Mouse (Mus musculus) stomach, embryonic 16.5 days (tissue): ENCODE measurements around the gene Tbc1d8. TPM values are rescaled to one million over a fixed set of nuclear protein-coding genes. Genes with fewer than 3 reads are reported as not detected.

Experiments used
- ATAC-seq: fragments of 200-750 bp; cut with Nextera tagmentation; 2 replicates; pipeline ENCODE4 v1.8.0; 2017; ENCODE audit warnings: moderate number of reproducible peaks, moderate TSS enrichment; ENCODE audit not compliant: insufficient read depth, low FRiP score
- H3K27ac ChIP-seq: fragments of 300-500 bp; sonication (generic); 2 replicates; pipeline ENCODE4 v1.5.1; 2014; ENCODE audit warnings: low read length
- H3K27me3 ChIP-seq: fragments of 300-500 bp; sonication (generic); 2 replicates; pipeline ENCODE4 v1.6.1; 2014; ENCODE audit warnings: low read length, control low read depth, mixed read lengths; ENCODE audit not compliant: control insufficient read depth, insufficient read depth
- H3K36me3 ChIP-seq: fragments of 300-500 bp; sonication (generic); 2 replicates; pipeline ENCODE4 v1.6.1; 2014; ENCODE audit warnings: low read length; ENCODE audit not compliant: control insufficient read depth, insufficient read depth
- H3K4me1 ChIP-seq: fragments of 300-500 bp; sonication (generic); 2 replicates; pipeline ENCODE4 v1.6.1; 2014; ENCODE audit warnings: low read length, control low read depth, mixed read lengths; ENCODE audit not compliant: control insufficient read depth, insufficient read depth
- H3K4me2 ChIP-seq: fragments of 300-500 bp; sonication (generic); 2 replicates; pipeline ENCODE4 v1.6.1; 2014; ENCODE audit warnings: low read depth, low read length, mixed read lengths
- H3K4me3 ChIP-seq: fragments of 300-500 bp; sonication (generic); replicated peaks from 2 replicates; pipeline ENCODE4 v1.5.1; 2014; ENCODE audit warnings: mild to moderate bottlenecking, low read length
- H3K9ac ChIP-seq: fragments of 300-500 bp; sonication (generic); 2 replicates; pipeline ENCODE4 v1.6.1; 2014; ENCODE audit warnings: low read length
- H3K9me3 ChIP-seq: fragments of 300-500 bp; sonication (generic); replicated peaks from 2 replicates; pipeline ENCODE4 v1.6.1; 2016; ENCODE audit warnings: low read length, control low read depth; ENCODE audit not compliant: control insufficient read depth
- WGBS: fragments of 180-500 bp; shearing (Covaris S2); extraction: QIAGEN DNeasy Blood & Tissue Kit; methylation state at CpG from one replicate; pipeline ENCODE4 v1.1.7; 2014; 5-methylcytosine and 5-hydroxymethylcytosine counted together
- polyA plus RNA-seq: library from polyadenylated mRNA; unstranded; fragments of >200 nt; fragmentation: Nextera tagmentation; extraction: Ambion mirVana; gene quantifications from 2 replicates; pipeline ENCODE4 v1.2.1, GENCODE M21; 2015

The Tbc1d8 gene
- polyA plus RNA-seq, 1 experiment from 2014 or later, result 11.6 TPM

GRCm38 (mm10) chr1:39445303-39446050 lies 33.1 kb downstream of the Tbc1d8 start:
- ATAC-seq, result peak; percentile 57
- Histone ChIP-seq H3K27me3 (no peaks in the 10 kb centered on the region), H3K4me2 (peak overlapping the region; percentile 22), H3K36me3 (no peaks in the 10 kb centered on the region), H3K4me3 (no peak overlapping the region), H3K9ac (no peak overlapping the region), H3K4me1 (peaks cover 39% of the 10 kb centered on the region), H3K9me3 (no peaks in the 10 kb centered on the region), H3K27ac (peak overlapping the region; percentile 75)
- 56% methylated on average over 20 of the region's 20 CpGs for WGBS

GRCm38 (mm10) chr1:39443764-39444163 lies 34.8 kb downstream of the Tbc1d8 start:
- no peaks in the 10 kb centered on the region for H3K36me3 ChIP-seq
- H3K9ac ChIP-seq, result no peak overlapping the region
- H3K4me3 ChIP-seq, result no peak overlapping the region
- H3K4me1 ChIP-seq, result peaks cover 26% of the 10 kb centered on the region
- no peaks in the 10 kb centered on the region for H3K27me3 ChIP-seq
- no peak for ATAC-seq
- H3K4me2 ChIP-seq, result no peak overlapping the region
- WGBS, result 43% methylated on average over 8 of the region's 8 CpGs
- H3K27ac ChIP-seq, result peak overlapping the region; percentile 54; the same call in 1 of the 2 replicates
- H3K9me3 ChIP-seq, result no peaks in the 10 kb centered on the region

GRCm38 (mm10) chr1:39441686-39442085 lies 36.9 kb downstream of the Tbc1d8 start:
- no peak overlapping the region for H3K27ac ChIP-seq
- no peak for ATAC-seq
- 63% methylated on average over 6 of the region's 6 CpGs for WGBS

GRCm38 (mm10) chr1:39439661-39440548 lies 38.6 kb downstream of the Tbc1d8 start:
- no peak overlapping the region for H3K27ac ChIP-seq
- no peak overlapping the region for H3K4me2 ChIP-seq
- WGBS, result 55% methylated on average over 12 of the region's 12 CpGs
- H3K9me3 ChIP-seq, result no peaks in the 10 kb centered on the region
- no peaks in the 10 kb centered on the region for H3K27me3 ChIP-seq
- ATAC-seq, result peak; percentile 24; the same call in 1 of the 2 replicates
- no peak overlapping the region for H3K9ac ChIP-seq
- H3K4me3 ChIP-seq, result no peak overlapping the region
- peaks cover 15% of the 10 kb centered on the region for H3K4me1 ChIP-seq
- no peaks in the 10 kb centered on the region for H3K36me3 ChIP-seq

More at GRCm38 (mm10) chr1:39441686-39442085, 36.9 kb downstream of the Tbc1d8 start:
- Histone ChIP-seq H3K4me3 (no peak overlapping the region), H3K4me1 (peaks cover 26% of the 10 kb centered on the region), H3K9ac (no peak overlapping the region), H3K27me3 (no peaks in the 10 kb centered on the region), H3K36me3 (no peaks in the 10 kb centered on the region), H3K4me2 (no peak overlapping the region), H3K9me3 (no peaks in the 10 kb centered on the region)

GRCm38 (mm10) chr1:39438629-39439028 lies 39.9 kb downstream of the Tbc1d8 start:
- Histone ChIP-seq H3K9ac (no peak overlapping the region), H3K4me1 (peaks cover 4% of the 10 kb centered on the region), H3K36me3 (no peaks in the 10 kb centered on the region), H3K9me3 (no peaks in the 10 kb centered on the region), H3K4me3 (no peak overlapping the region), H3K27me3 (no peaks in the 10 kb centered on the region), H3K4me2 (no peak overlapping the region), H3K27ac (no peak overlapping the region)
- ATAC-seq, result no peak

- Histone ChIP-seq H3K9me3 (no peaks in the 10 kb centered on the region), H3K36me3 (no peaks in the 10 kb centered on the region), H3K4me1 (peaks cover 2% of the 10 kb centered on the region; the same call in 1 of the 2 replicates), H3K9ac (no peak overlapping the region), H3K27ac (no peak overlapping the region), H3K27me3 (no peaks in the 10 kb centered on the region), H3K4me2 (no peak overlapping the region), H3K4me3 (no peak overlapping the region)
- ATAC-seq, result no peak
- WGBS, result 78% methylated on average over 6 of the region's 6 CpGs
Observed at GRCm38 (mm10) chr1:39434264-39434663, 44.3 kb downstream of the Tbc1d8 start.

- H3K9me3 ChIP-seq, result no peaks in the 10 kb centered on the region
- no peak overlapping the region for H3K27ac ChIP-seq
- 0 out of 2 replicates have a peak, but pooled peaks cover 2% of the 10 kb centered on the region for H3K4me1 ChIP-seq
- ATAC-seq, result peak; percentile 73; the same call in 1 of the 2 replicates
- no peak overlapping the region for H3K9ac ChIP-seq
- WGBS, result 33% methylated on average over 9 of the region's 9 CpGs
- no peaks in the 10 kb centered on the region for H3K36me3 ChIP-seq
- H3K27me3 ChIP-seq, result no peaks in the 10 kb centered on the region
- H3K4me3 ChIP-seq, result no peak overlapping the region
- H3K4me2 ChIP-seq, result no peak overlapping the region
Observed at GRCm38 (mm10) chr1:39430020-39430419, 48.5 kb downstream of the Tbc1d8 start.

- no peak overlapping the region for H3K9ac ChIP-seq
- no peak for ATAC-seq
- H3K4me2 ChIP-seq, result no peak overlapping the region
- H3K4me1 ChIP-seq, result 0 out of 2 replicates have a peak, but pooled peaks cover 2% of the 10 kb centered on the region
- WGBS, result 93% methylated on average over 5 of the region's 5 CpGs
- no peaks in the 10 kb centered on the region for H3K9me3 ChIP-seq
- no peak overlapping the region for H3K27ac ChIP-seq
- H3K4me3 ChIP-seq, result no peak overlapping the region
- H3K27me3 ChIP-seq, result no peaks in the 10 kb centered on the region
- no peaks in the 10 kb centered on the region for H3K36me3 ChIP-seq
Observed at GRCm38 (mm10) chr1:39429015-39429414, 49.5 kb downstream of the Tbc1d8 start.

- Histone ChIP-seq H3K27ac (no peak overlapping the region), H3K27me3 (no peaks in the 10 kb centered on the region), H3K9me3 (no peaks in the 10 kb centered on the region), H3K36me3 (no peaks in the 10 kb centered on the region), H3K9ac (no peak overlapping the region), H3K4me1 (0 out of 2 replicates have a peak, but pooled peaks cover 2% of the 10 kb centered on the region), H3K4me2 (no peak overlapping the region), H3K4me3 (no peak overlapping the region)
- ATAC-seq, result no peak
- 75% methylated on average over 4 of the region's 4 CpGs for WGBS
Observed at GRCm38 (mm10) chr1:39428280-39428679, 50.3 kb downstream of the Tbc1d8 start.
